Mouse (Mus musculus): ENCODE data around the gene Sod1.

The Sod1 gene

GRCm38 (mm10) chr16:90220026-90220891 lies at the start of gene Sod1:
Gene Sod1, plus strand, starts transcription at chr16:90220754.
- peak; percentile 93 for DNase-seq (ENCODE audit: low spot score in 2 of 2)

GRCm38 (mm10) chr16:90171416-90171815 lies 49.1 kb upstream of the Sod1 start:
- DNase-seq (ENCODE audit: low spot score in 2 of 2), result no peak

- DNase-seq (ENCODE audit: low spot score in 2 of 2), result no peak
These were observed 44.1 kb upstream of the Sod1 start for GRCm38 (mm10) chr16:90176472-90176871.

GRCm38 (mm10) chr16:90177425-90177824 lies 43.1 kb upstream of the Sod1 start:
- DNase-seq (ENCODE audit: low spot score in 2 of 2), result no peak

- DNase-seq (ENCODE audit: low spot score in 2 of 2), result no peak
These were observed 42.1 kb upstream of the Sod1 start for GRCm38 (mm10) chr16:90178404-90178803.

- DNase-seq (ENCODE audit: low spot score in 2 of 2), result no peak
These were observed 40.7 kb upstream of the Sod1 start for GRCm38 (mm10) chr16:90179892-90180291.

- DNase-seq (ENCODE audit: low spot score in 2 of 2), result no peak
These were observed 39.6 kb upstream of the Sod1 start for GRCm38 (mm10) chr16:90180975-90181374.

- no peak for DNase-seq (ENCODE audit: low spot score in 2 of 2)
These were observed 38.9 kb upstream of the Sod1 start for GRCm38 (mm10) chr16:90181673-90182072.

GRCm38 (mm10) chr16:90184135-90184534 lies 36.4 kb upstream of the Sod1 start:
- DNase-seq (ENCODE audit: low spot score in 2 of 2), result no peak

GRCm38 (mm10) chr16:90185928-90186588 lies 34.5 kb upstream of the Sod1 start:
- DNase-seq (ENCODE audit: low spot score in 2 of 2), result peak; percentile 76 to 83

- no peak for DNase-seq (ENCODE audit: low spot score in 2 of 2)
These were observed 33.1 kb upstream of the Sod1 start for GRCm38 (mm10) chr16:90187453-90187852.

- no peak for DNase-seq (ENCODE audit: low spot score in 2 of 2)
These were observed 29.3 kb upstream of the Sod1 start for GRCm38 (mm10) chr16:90191289-90191688.

- no peak for DNase-seq (ENCODE audit: low spot score in 2 of 2)
These were observed 26.8 kb upstream of the Sod1 start for GRCm38 (mm10) chr16:90193719-90194118.

- no peak for DNase-seq (ENCODE audit: low spot score in 2 of 2)
These were observed 23.8 kb upstream of the Sod1 start for GRCm38 (mm10) chr16:90196688-90197240.

- peak in 1 of 2 experiments; percentile 30 for DNase-seq (ENCODE audit: low spot score in 2 of 2)
These were observed 23.1 kb upstream of the Sod1 start for GRCm38 (mm10) chr16:90197337-90197973.

- DNase-seq (ENCODE audit: low spot score in 2 of 2), result no peak
These were observed 21.9 kb upstream of the Sod1 start for GRCm38 (mm10) chr16:90198626-90199025.

- no peak for DNase-seq (ENCODE audit: low spot score in 2 of 2)
These were observed 21.4 kb upstream of the Sod1 start for GRCm38 (mm10) chr16:90199174-90199573.

GRCm38 (mm10) chr16:90202140-90202539 lies 18.4 kb upstream of the Sod1 start:
- no peak for DNase-seq (ENCODE audit: low spot score in 2 of 2)

- DNase-seq (ENCODE audit: low spot score in 2 of 2), result no peak
These were observed 17.2 kb upstream of the Sod1 start for GRCm38 (mm10) chr16:90203226-90203962.

GRCm38 (mm10) chr16:90204868-90205267 lies 15.7 kb upstream of the Sod1 start:
- DNase-seq (ENCODE audit: low spot score in 2 of 2), result no peak

GRCm38 (mm10) chr16:90208996-90209395 lies 11.6 kb upstream of the Sod1 start:
- DNase-seq (ENCODE audit: low spot score in 2 of 2), result no peak

GRCm38 (mm10) chr16:90210717-90211116 lies 9.8 kb upstream of the Sod1 start:
- no peak for DNase-seq (ENCODE audit: low spot score in 2 of 2)

Data from frontal cortex, postnatal 25 days (tissue).